Mouse (Mus musculus): Measurements from ENCODE around the gene Nxnl1. TPM values are rescaled to one million over a fixed set of nuclear protein-coding genes. Genes with fewer than 3 reads are reported as not detected.
A peak's percentile ranks its signal among the peaks of the same experiment; 100 is the strongest.
"Not testable (repeated sequence)": the region's sequence is repeated elsewhere in the genome, so short reads cannot be mapped to it uniquely, and the experiment has no call there.

The Nxnl1 gene
- polyA plus RNA-seq, 1 experiment from 2014 or later: not detected

GRCm38 (mm10) chr8:71545053-71545452 lies 21.3 kb downstream of the Nxnl1 start:
- Histone ChIP-seq H3K4me1 (peaks cover 8% of the 10 kb centered on the region), H3K4me3 (no peak overlapping the region), H3K36me3 (peaks cover 37% of the 10 kb centered on the region), H3K9me3 (no peaks in the 10 kb centered on the region), H3K9ac (no peak overlapping the region), H3K27ac (no peak overlapping the region), H3K27me3 (0 out of 2 replicates have a peak, but pooled peaks cover under 1% of the 10 kb centered on the region), H3K4me2 (replicated peaks) (no peak overlapping the region)
- ATAC-seq (ENCODE audit: low FRiP score, low read depth): no peak
- WGBS: 86% methylated on average over 11 of the region's 11 CpGs

GRCm38 (mm10) chr8:71543755-71544154 lies 22.6 kb downstream of the Nxnl1 start:
- H3K27ac ChIP-seq: no peak overlapping the region
- H3K9ac ChIP-seq: peak overlapping the region; percentile 79
- H3K36me3 ChIP-seq: peaks cover 36% of the 10 kb centered on the region
- peak overlapping the region; percentile 82 for H3K4me3 ChIP-seq
- 0 out of 2 replicates have a peak, but pooled peaks cover 3% of the 10 kb centered on the region for H3K27me3 ChIP-seq
- peak overlapping the region; percentile 79 for H3K4me2 ChIP-seq (replicated peaks)
- H3K9me3 ChIP-seq: no peaks in the 10 kb centered on the region
- whole genome bisulfite sequencing: 86% methylated on average over 9 of the region's 9 CpGs
- ATAC-seq (ENCODE audit: low FRiP score, low read depth): no peak
- peaks cover 8% of the 10 kb centered on the region for H3K4me1 ChIP-seq

GRCm38 (mm10) chr8:71542632-71543343 lies 23.6 kb downstream of the Nxnl1 start, which contains the start of gene Mvb12a:
Mvb12a (plus strand) TSS chr8:71542922.
- Histone ChIP-seq H3K27ac (no peak within 1 kb of the TSS), H3K27me3 (0 out of 2 replicates have a peak, but pooled peaks cover 3% of the 10 kb centered on the region), H3K4me3 (peak within 1 kb of the TSS; percentile 82), H3K4me1 (peaks cover 14% of the 10 kb centered on the region), H3K4me2 (replicated peaks) (peak within 1 kb of the TSS; percentile 79), H3K9me3 (no peaks in the 10 kb centered on the region), H3K9ac (peak within 1 kb of the TSS; percentile 79), H3K36me3 (peaks cover 27% of the 10 kb centered on the region)
- peak; percentile 95 for ATAC-seq (ENCODE audit: low FRiP score, low read depth)
- under 1% methylated on average over 53 of the region's 55 CpGs for WGBS

- H3K36me3 ChIP-seq: no peaks in the 10 kb centered on the region
- H3K9me3 ChIP-seq: no peaks in the 10 kb centered on the region
Observed at GRCm38 (mm10) chr8:71537028-71537867, 29.2 kb downstream of the Nxnl1 start, which contains the start of gene Bst2. Bst2 (minus strand) TSS chr8:71537456.

DNA sequence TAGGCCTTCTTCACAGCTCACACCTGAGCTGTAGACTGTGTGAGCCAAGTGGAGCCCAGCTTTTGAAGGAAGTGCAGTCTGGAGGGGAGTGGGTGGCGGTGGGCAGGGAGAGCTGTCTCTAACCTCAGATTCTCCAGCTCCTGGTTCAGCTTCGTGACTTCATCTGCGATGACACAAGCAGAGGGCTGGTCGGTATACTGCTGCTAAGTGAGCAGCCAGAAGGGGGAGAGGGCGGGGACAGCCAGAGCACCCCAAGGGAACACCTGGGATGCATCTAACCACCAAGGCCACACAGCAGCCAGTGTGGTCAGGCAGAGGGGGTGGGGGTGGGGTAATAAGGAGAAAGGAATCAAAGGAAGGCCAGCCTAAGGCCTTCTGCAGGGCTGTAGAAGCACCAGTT lies 30.7 kb downstream of the Nxnl1 start:
- 56% methylated on average over 5 of the region's 5 CpGs for WGBS
- H3K9me3 ChIP-seq: no peaks in the 10 kb centered on the region
- no peak for ATAC-seq (ENCODE audit: low FRiP score, low read depth)
- peaks cover 10% of the 10 kb centered on the region; the same call in 1 of the 2 replicates for H3K27me3 ChIP-seq
- H3K4me2 ChIP-seq (replicated peaks): no peak overlapping the region
- H3K36me3 ChIP-seq: no peaks in the 10 kb centered on the region
- H3K27ac ChIP-seq: no peak overlapping the region
- H3K4me3 ChIP-seq: no peak overlapping the region
- peaks cover 13% of the 10 kb centered on the region for H3K4me1 ChIP-seq
- no peak overlapping the region for H3K9ac ChIP-seq

More at GRCm38 (mm10) chr8:71537028-71537867, 29.2 kb downstream of the Nxnl1 start, which contains the start of gene Bst2:
- peak within 1 kb of the TSS; percentile 48; the same call in 1 of the 2 replicates for H3K27ac ChIP-seq
- ATAC-seq (ENCODE audit: low FRiP score, low read depth): peak; percentile 88
- H3K9ac ChIP-seq: peak within 1 kb of the TSS; percentile 60
- H3K4me1 ChIP-seq: peaks cover 13% of the 10 kb centered on the region
- H3K27me3 ChIP-seq: peaks cover 9% of the 10 kb centered on the region; the same call in 1 of the 2 replicates
- peak within 1 kb of the TSS; percentile 71 for H3K4me2 ChIP-seq (replicated peaks)
- WGBS: 1% methylated on average over 37 of the region's 37 CpGs
- peak within 1 kb of the TSS; percentile 48 for H3K4me3 ChIP-seq

DNA sequence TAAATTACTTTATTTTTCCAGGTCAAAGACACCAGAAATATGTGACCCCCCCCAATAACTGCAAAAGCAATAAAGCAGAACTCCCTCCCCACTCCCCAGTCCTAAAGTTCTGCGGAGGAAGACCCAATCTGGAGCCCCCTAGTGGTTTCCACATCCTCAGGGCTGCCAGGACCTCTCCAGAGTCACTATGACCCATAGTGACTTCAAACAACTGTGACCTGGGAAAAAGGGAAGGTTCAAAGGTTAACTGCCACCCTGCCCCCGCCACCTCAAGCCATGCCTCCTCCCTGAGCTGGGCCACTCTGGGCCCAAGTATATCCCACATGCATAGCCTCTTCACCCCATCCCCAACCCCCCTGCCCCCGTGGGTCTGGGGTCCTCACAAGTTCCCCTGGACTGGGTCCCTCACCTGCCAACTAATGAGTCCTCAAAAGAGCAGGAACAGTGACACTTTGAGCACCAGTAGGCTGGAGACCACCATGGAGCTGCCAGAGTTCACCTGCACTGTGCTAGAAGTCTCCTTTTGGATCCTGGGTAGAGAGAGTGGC lies 32.1 kb downstream of the Nxnl1 start:
- peaks cover 13% of the 10 kb centered on the region for H3K4me1 ChIP-seq
- no peaks in the 10 kb centered on the region for H3K36me3 ChIP-seq
- H3K9ac ChIP-seq: no peak overlapping the region
- no peaks in the 10 kb centered on the region for H3K9me3 ChIP-seq
- peaks cover 7% of the 10 kb centered on the region; the same call in 1 of the 2 replicates for H3K27me3 ChIP-seq
- H3K27ac ChIP-seq: no peak overlapping the region
- ATAC-seq (ENCODE audit: low FRiP score, low read depth): no peak
- H3K4me2 ChIP-seq (replicated peaks): no peak overlapping the region
- H3K4me3 ChIP-seq: no peak overlapping the region
- WGBS: 39% methylated on average over 3 of the region's 3 CpGs

DNA sequence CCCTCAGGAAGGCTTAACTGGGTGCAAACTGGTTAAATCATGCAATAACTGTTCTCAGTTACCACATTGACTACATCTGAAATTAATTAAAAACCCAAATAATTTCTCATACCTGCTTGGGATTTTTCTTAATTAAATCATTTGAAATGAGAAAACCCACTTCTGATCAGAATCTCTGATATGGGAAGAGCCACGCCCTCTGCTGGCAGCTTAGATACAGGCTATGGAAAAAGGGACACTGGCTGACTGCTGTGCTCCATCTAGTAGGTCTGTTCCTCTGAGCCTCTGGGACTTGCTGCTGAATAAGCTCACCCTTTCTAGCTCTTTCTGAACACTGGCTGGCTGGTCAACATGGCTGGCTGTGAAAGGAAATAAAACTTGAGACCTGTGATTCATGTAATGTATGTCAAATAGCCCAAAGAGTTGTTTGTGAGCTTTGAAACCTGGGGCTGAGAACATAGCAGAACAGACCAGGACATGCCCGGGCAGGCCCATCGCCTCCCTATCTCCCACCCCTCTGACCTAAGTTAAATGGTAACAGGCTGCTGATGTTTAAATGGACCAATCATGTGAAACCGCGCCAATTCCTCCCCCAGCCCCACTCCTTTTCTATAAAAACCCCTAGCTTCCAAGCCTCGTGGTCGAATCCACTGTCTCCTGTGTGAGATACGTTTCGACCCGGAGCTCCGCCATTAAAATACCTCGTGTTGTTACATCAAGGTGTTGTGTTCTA lies 35.5 kb downstream of the Nxnl1 start:
- H3K27me3 ChIP-seq: peaks cover 29% of the 10 kb centered on the region
- 80% methylated on average over 6 of the region's 12 CpGs for WGBS
- ATAC-seq (ENCODE audit: low FRiP score, low read depth): not testable (repeated sequence)

GRCm38 (mm10) chr8:71528362-71529073 lies 37.9 kb downstream of the Nxnl1 start:
- no peak for ATAC-seq (ENCODE audit: low FRiP score, low read depth)
- 86% methylated on average over 11 of the region's 11 CpGs for WGBS

More for the DNA sequence above, 35.5 kb downstream of the Nxnl1 start:
- peaks cover 16% of the 10 kb centered on the region for H3K4me1 ChIP-seq
- not testable (repeated sequence) for H3K9ac ChIP-seq; H3K4me2 ChIP-seq (replicated peaks); H3K36me3 ChIP-seq; H3K9me3 ChIP-seq; H3K4me3 ChIP-seq; H3K27ac ChIP-seq

DNA sequence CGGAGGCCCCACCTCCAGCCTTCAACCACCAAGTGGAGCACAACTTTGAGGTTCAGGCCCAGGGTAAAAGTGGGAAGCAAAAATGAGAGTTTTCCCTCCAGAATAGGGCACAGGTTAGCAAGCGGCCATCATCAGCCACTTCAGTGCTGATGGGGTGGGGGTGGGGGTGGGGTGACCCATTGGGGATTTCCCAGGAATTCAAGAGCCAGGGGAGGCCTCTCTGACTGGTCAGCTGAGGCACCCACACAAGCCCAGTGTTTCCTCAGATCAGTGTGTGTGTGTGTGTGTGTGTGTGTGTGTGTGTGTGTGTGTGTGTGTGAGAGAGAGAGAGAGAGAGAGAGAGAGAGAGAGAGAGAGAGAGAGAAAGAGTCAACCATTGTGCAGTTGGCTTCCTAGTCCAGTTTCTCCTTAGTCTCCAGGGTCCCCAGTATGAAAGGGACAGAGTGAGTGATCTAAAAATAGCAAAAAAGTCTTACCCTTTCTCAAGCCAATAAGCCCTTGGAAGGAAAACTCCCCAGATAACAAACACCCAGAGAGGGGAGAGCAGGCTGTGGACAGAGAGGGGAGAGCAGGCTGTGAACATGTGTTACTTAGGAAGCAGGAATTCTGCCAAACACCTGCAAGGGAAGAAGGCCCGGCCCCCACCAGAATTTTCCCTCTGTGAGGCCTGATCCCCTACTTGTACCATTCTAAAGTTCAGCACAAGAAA lies 39.1 kb downstream of the Nxnl1 start:
- Histone ChIP-seq H3K9me3 (no peaks in the 10 kb centered on the region), H3K27me3 (peaks cover 59% of the 10 kb centered on the region), H3K9ac (no peak overlapping the region), H3K4me3 (no peak overlapping the region), H3K4me1 (peaks cover 24% of the 10 kb centered on the region), H3K36me3 (no peaks in the 10 kb centered on the region), H3K4me2 (replicated peaks) (no peak overlapping the region), H3K27ac (peak overlapping the region; percentile 40; the same call in 1 of the 2 replicates)
- WGBS: 32% methylated on average over 3 of the region's 3 CpGs
- ATAC-seq (ENCODE audit: low FRiP score, low read depth): no peak

More at GRCm38 (mm10) chr8:71528362-71529073, 37.9 kb downstream of the Nxnl1 start:
- H3K9me3 ChIP-seq: no peaks in the 10 kb centered on the region
- H3K4me2 ChIP-seq (replicated peaks): no peak overlapping the region
- H3K27ac ChIP-seq: peak overlapping the region; percentile 28; the same call in 1 of the 2 replicates
- peaks cover 24% of the 10 kb centered on the region for H3K4me1 ChIP-seq
- H3K9ac ChIP-seq: no peak overlapping the region
- H3K4me3 ChIP-seq: no peak overlapping the region
- H3K27me3 ChIP-seq: peaks cover 49% of the 10 kb centered on the region
- no peaks in the 10 kb centered on the region for H3K36me3 ChIP-seq

- Histone ChIP-seq H3K36me3 (no peaks in the 10 kb centered on the region), H3K27me3 (peaks cover 58% of the 10 kb centered on the region), H3K27ac (no peak overlapping the region), H3K9ac (no peak overlapping the region), H3K9me3 (no peaks in the 10 kb centered on the region), H3K4me2 (replicated peaks) (no peak overlapping the region), H3K4me3 (no peak overlapping the region), H3K4me1 (peaks cover 27% of the 10 kb centered on the region)
- 13% methylated on average over 6 of the region's 6 CpGs for WGBS
- no peak for ATAC-seq (ENCODE audit: low FRiP score, low read depth)
Observed at GRCm38 (mm10) chr8:71526272-71526671, 40.1 kb downstream of the Nxnl1 start.
